Mouse (Mus musculus) lung, postnatal 25 days (tissue): ENCODE measurements around the gene Auts2.

Experiments used
- DNase-seq: peaks from one replicate; pipeline ENCODE4 v3.0.0; 2022; ENCODE audit warnings: low spot score

The Auts2 gene

GRCm38 (mm10) chr5:131515707-131516407 lies 1027.3 kb downstream of the Auts2 start:
- DNase-seq, result peak; percentile 59

- DNase-seq, result no peak
These were observed 1029.4 kb downstream of the Auts2 start for GRCm38 (mm10) chr5:131513753-131514152.

- DNase-seq, result no peak
These were observed 1030.5 kb downstream of the Auts2 start for GRCm38 (mm10) chr5:131512617-131513016.

- DNase-seq, result no peak
These were observed 1032.5 kb downstream of the Auts2 start for GRCm38 (mm10) chr5:131510659-131511058.

- no peak for DNase-seq
These were observed 1033.8 kb downstream of the Auts2 start for GRCm38 (mm10) chr5:131509315-131509714.

- no peak for DNase-seq
These were observed 1044.3 kb downstream of the Auts2 start for GRCm38 (mm10) chr5:131498865-131499264.

GRCm38 (mm10) chr5:131496517-131497216 lies 1046.5 kb downstream of the Auts2 start:
- no peak for DNase-seq

GRCm38 (mm10) chr5:131494564-131494963 lies 1048.6 kb downstream of the Auts2 start:
- no peak for DNase-seq

- DNase-seq, result no peak
These were observed 1050.6 kb downstream of the Auts2 start for GRCm38 (mm10) chr5:131492535-131492934.

GRCm38 (mm10) chr5:131491843-131492242 lies 1051.3 kb downstream of the Auts2 start:
- no peak for DNase-seq

GRCm38 (mm10) chr5:131490811-131491210 lies 1052.3 kb downstream of the Auts2 start:
- no peak for DNase-seq

- DNase-seq, result no peak
These were observed 1053.3 kb downstream of the Auts2 start for GRCm38 (mm10) chr5:131489846-131490245.

- no peak for DNase-seq
These were observed 1056.6 kb downstream of the Auts2 start for GRCm38 (mm10) chr5:131486527-131486926.

GRCm38 (mm10) chr5:131475278-131475677 lies 1067.9 kb downstream of the Auts2 start:
- DNase-seq, result no peak

- DNase-seq, result no peak
These were observed 1074.5 kb downstream of the Auts2 start for GRCm38 (mm10) chr5:131468609-131469008.

- DNase-seq, result no peak
These were observed 1077.0 kb downstream of the Auts2 start for GRCm38 (mm10) chr5:131466131-131466530.

GRCm38 (mm10) chr5:131463402-131463801 lies 1079.7 kb downstream of the Auts2 start:
- DNase-seq, result no peak

GRCm38 (mm10) chr5:131459951-131460350 lies 1083.2 kb downstream of the Auts2 start:
- no peak for DNase-seq

- no peak for DNase-seq
These were observed 1083.6 kb downstream of the Auts2 start for GRCm38 (mm10) chr5:131459549-131459948.

- no peak for DNase-seq
These were observed 1084.4 kb downstream of the Auts2 start for GRCm38 (mm10) chr5:131458700-131459099.

GRCm38 (mm10) chr5:131457999-131458398 lies 1085.1 kb downstream of the Auts2 start:
- DNase-seq, result no peak

- DNase-seq, result no peak
These were observed 1093.8 kb downstream of the Auts2 start for GRCm38 (mm10) chr5:131449181-131449868.
